Mouse (Mus musculus) liver, embryonic 14.5 days (tissue): ENCODE data around the gene Irf9. TPM values are rescaled to one million over a fixed set of nuclear protein-coding genes. Genes with fewer than 3 reads are reported as not detected.

ENCODE experiments used
- ATAC-seq: fragments of 200-750 bp; cut with Nextera tagmentation; 2 replicates; pipeline ENCODE4 v1.8.0; 2017; ENCODE audit warnings: moderate number of reproducible peaks, mild to moderate bottlenecking, moderate library complexity; ENCODE audit not compliant: insufficient read depth
- DNase-seq, 3 experiments: peaks; one replicate each; pipeline ENCODE4 v3.0.0-alpha.2; 2012 to 2013; ENCODE audit warnings: low read depth in 3 of 3, low spot score in 3 of 3
- H3K27ac ChIP-seq: fragments of 300-500 bp; sonication (generic); 2 replicates; pipeline ENCODE4 v1.5.1; 2014; ENCODE audit warnings: moderate library complexity, mild to moderate bottlenecking, control low read depth, inconsistent platforms
- H3K27me3 ChIP-seq: fragments of 300-500 bp; sonication (generic); 2 replicates; pipeline ENCODE4 v1.6.1; 2014; ENCODE audit warnings: mild to moderate bottlenecking, low read length, moderate library complexity; ENCODE audit not compliant: control insufficient read depth, insufficient read depth
- H3K36me3 ChIP-seq: fragments of 300-500 bp; sonication (generic); replicated peaks from 2 replicates; pipeline ENCODE4 v1.6.1; 2014; ENCODE audit warnings: low read depth; ENCODE audit not compliant: control insufficient read depth, insufficient read depth
- H3K4me1 ChIP-seq, 2 experiments: fragments of 200-500 bp in 1 of 2; fragments of 300-500 bp in 1 of 2; sonication (generic) in 1 of 2; replicated peaks; 2 replicates each; pipeline ENCODE4 v1.6.1; 2012 to 2014; ENCODE audit warnings: antibody characterized with exemption in 1 of 2, inconsistent platforms in 1 of 2, low read length in 1 of 2; ENCODE audit not compliant: control insufficient read depth in 2 of 2, insufficient read depth in 2 of 2
- H3K4me2 ChIP-seq: fragments of 300-500 bp; sonication (generic); 2 replicates; pipeline ENCODE4 v1.6.1; 2014; ENCODE audit warnings: low read depth, mild to moderate bottlenecking, control low read depth, moderate library complexity
- H3K4me3 ChIP-seq, 2 experiments: fragments of 200-500 bp in 1 of 2; fragments of 300-500 bp in 1 of 2; sonication (generic) in 1 of 2; 2 replicates each; pipeline ENCODE4 v1.5.1; 2012 to 2014; ENCODE audit warnings: low read depth in 2 of 2, low read length in 2 of 2, mild to moderate bottlenecking in 2 of 2, control low read depth in 1 of 2, inconsistent platforms in 1 of 2, moderate library complexity in 1 of 2; ENCODE audit not compliant: insufficient read depth in 1 of 2
- H3K9ac ChIP-seq: fragments of 300-500 bp; sonication (generic); replicated peaks from 2 replicates; pipeline ENCODE4 v1.6.1; 2014; ENCODE audit warnings: mild to moderate bottlenecking, control low read depth, moderate library complexity
- H3K9me3 ChIP-seq: fragments of 300-500 bp; sonication (generic); 2 replicates; pipeline ENCODE4 v1.6.1; 2016; ENCODE audit warnings: low read length, mixed read lengths; ENCODE audit not compliant: control insufficient read depth
- CTCF ChIP-seq: IDR thresholded peaks from 2 replicates; pipeline ENCODE4 v1.5.1; 2016; ENCODE audit warnings: antibody characterized with exemption, low read depth, control low read depth
- EP300 ChIP-seq: IDR thresholded peaks from 2 replicates; pipeline ENCODE4 v1.6.1; 2016; ENCODE audit warnings: antibody characterized with exemption, low read depth
- WGBS: fragments of 180-500 bp; shearing (Covaris S2); extraction: QIAGEN DNeasy Blood & Tissue Kit; methylation state at CpG from one replicate; pipeline ENCODE4 v1.1.7; 2014; ENCODE audit not compliant: insufficient replicate concordance; 5-methylcytosine and 5-hydroxymethylcytosine counted together
- polyA plus RNA-seq, 2 experiments: library from polyadenylated mRNA; depleted of rRNA in 1 of 2; stranded (reverse) in 1 of 2; unstranded in 1 of 2; fragments of >200 nt; fragmentation: Nextera tagmentation in 1 of 2; extraction: Ambion mirVana in 1 of 2; gene quantifications; 2 replicates each; pipeline versions ENCODE4 v1.2.1 to v1.2.3; 2012 to 2014

The Irf9 gene
- polyA plus RNA-seq, 2 experiments: 13.8 to 15.1 TPM

DNA sequence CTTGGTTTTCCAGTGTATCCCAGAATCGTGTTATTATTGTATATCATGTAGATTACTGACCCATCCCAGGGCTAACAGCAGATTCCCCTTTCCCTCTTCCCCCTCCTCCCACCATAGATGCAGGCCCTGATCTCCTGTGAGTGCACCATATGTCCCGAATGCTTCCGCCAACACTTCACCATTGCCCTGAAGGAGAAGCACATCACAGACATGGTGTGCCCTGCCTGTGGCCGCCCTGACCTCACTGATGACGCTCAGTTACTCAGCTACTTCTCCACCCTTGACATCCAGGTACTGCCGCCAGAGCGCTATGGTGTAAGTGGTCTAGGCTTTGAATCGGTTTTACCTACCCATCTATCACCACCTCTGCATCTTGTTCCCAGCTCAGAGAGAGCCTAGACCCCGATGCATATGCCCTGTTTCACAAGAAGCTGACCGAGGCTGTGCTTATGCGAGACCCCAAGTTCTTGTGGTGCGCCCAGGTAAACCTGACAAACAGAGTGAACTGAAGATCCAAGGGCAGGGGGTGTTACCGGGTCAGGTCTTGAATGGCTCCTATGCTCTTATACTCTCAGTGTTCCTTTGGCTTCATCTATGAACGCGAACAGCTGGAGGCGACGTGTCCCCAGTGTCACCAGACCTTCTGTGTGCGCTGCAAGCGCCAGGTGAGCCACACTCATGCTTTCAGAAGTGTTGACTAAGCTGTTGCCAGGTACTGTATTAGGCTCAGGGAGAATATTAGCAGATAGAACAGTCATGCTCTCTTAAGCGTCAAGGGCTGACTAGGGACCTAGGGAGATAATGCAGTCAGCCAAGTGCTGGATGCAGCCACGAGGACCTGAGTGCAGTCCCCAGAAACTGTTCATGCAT lies 4.6 kb upstream of the Irf9 start:
- 91% methylated on average over 21 of the region's 21 CpGs for WGBS

GRCm38 (mm10) chr14:55603633-55604576 lies 534 bp downstream of the Irf9 start:
- Histone ChIP-seq H3K36me3 (peaks cover 72% of the 10 kb centered on the region), H3K4me2 (peak overlapping the region; percentile 95), H3K9me3 (no peaks in the 10 kb centered on the region), H3K9ac (peak overlapping the region; percentile 91), H3K27ac (peak overlapping the region; percentile 96), H3K4me1 (peaks cover 12 to 28% of the 10 kb centered on the region in 2 experiments), H3K27me3 (no peaks in the 10 kb centered on the region), H3K4me3 (peak overlapping the region; percentile 64 to 76)
- DNase-seq (peak; percentile 93 to 97 (median 95)), ATAC-seq (peak; percentile 95)
- peak; percentile 99 for TF ChIP-seq CTCF
- peak; percentile 61 for TF ChIP-seq EP300
- 10% methylated on average over 19 of the region's 19 CpGs for WGBS

More for the DNA sequence above, 4.6 kb upstream of the Irf9 start:
- H3K4me3 ChIP-seq: no peak overlapping the region
- no peaks in the 10 kb centered on the region for H3K9me3 ChIP-seq
- H3K27me3 ChIP-seq: no peaks in the 10 kb centered on the region
- H3K27ac ChIP-seq: no peak overlapping the region
- H3K4me1 ChIP-seq: peaks cover 0 to 11% of the 10 kb centered on the region in 2 experiments; a peak in 3 of 4 replicates
- peaks cover 65% of the 10 kb centered on the region for H3K36me3 ChIP-seq
- H3K4me2 ChIP-seq: no peak overlapping the region
- TF ChIP-seq CTCF (no peak), EP300 (no peak)
- DNase-seq (no peak), ATAC-seq (no peak)
- H3K9ac ChIP-seq: no peak overlapping the region

GRCm38 (mm10) chr14:55604823-55605222 lies 1.5 kb downstream of the Irf9 start:
- H3K36me3 ChIP-seq: peaks cover 72% of the 10 kb centered on the region
- DNase-seq (no peak), ATAC-seq (no peak)
- peak overlapping the region; percentile 95 for H3K4me2 ChIP-seq
- peak overlapping the region; percentile 96 for H3K27ac ChIP-seq
- no peaks in the 10 kb centered on the region for H3K27me3 ChIP-seq
- WGBS: 83% methylated on average over 11 of the region's 11 CpGs
- TF ChIP-seq EP300 (no peak), CTCF (no peak)
- peak overlapping the region; percentile 91 for H3K9ac ChIP-seq
- H3K4me3 ChIP-seq: peak overlapping the region; percentile 64 to 76
- peaks cover 12 to 28% of the 10 kb centered on the region in 2 experiments for H3K4me1 ChIP-seq
- no peaks in the 10 kb centered on the region for H3K9me3 ChIP-seq

DNA sequence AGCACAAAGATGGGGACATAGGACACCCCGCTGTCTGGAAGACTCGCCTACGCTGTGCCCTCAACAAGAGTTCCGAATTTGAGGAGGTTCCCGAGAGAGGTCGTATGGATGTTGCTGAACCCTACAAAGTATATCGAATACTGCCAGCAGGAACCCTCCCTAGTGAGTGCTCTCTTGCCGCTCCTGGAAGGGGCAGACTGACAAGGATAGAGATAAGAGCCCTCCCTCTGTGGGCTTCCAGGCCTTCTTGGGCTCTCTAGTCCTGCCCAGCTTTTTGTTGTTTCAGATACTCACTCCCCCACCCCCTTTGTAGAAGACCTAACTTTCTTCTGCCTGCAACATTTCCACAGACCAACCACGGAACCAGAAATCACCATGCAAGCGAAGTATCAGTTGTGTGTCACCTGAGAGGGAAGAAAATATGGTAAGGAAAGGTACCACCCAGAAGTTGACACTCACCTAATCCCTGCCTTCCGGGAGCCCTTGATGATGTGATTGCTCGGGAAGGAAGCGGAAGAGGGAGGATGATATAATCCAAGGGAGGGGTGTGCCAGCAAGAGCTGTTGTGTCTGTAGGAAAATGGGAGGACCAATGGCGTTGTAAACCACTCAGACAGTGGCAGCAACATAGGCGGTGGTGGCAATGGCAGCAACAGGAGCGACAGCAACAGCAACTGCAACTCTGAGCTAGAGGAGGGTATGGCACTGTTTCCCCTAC lies 2.5 kb downstream of the Irf9 start:
- TF ChIP-seq EP300 (no peak), CTCF (no peak)
- peak overlapping the region; percentile 39 for H3K27ac ChIP-seq
- peak overlapping the region; percentile 43 for H3K9ac ChIP-seq
- H3K9me3 ChIP-seq: no peaks in the 10 kb centered on the region
- peaks cover 12 to 28% of the 10 kb centered on the region in 2 experiments for H3K4me1 ChIP-seq
- 67% methylated on average over 16 of the region's 16 CpGs for WGBS
- ATAC-seq (no peak), DNase-seq (no peak)
- peak overlapping the region; percentile 95 for H3K4me2 ChIP-seq
- peak overlapping the region; percentile 35 to 76 for H3K4me3 ChIP-seq
- H3K36me3 ChIP-seq: peaks cover 62% of the 10 kb centered on the region
- no peaks in the 10 kb centered on the region for H3K27me3 ChIP-seq
